In the genomic region with DNA sequence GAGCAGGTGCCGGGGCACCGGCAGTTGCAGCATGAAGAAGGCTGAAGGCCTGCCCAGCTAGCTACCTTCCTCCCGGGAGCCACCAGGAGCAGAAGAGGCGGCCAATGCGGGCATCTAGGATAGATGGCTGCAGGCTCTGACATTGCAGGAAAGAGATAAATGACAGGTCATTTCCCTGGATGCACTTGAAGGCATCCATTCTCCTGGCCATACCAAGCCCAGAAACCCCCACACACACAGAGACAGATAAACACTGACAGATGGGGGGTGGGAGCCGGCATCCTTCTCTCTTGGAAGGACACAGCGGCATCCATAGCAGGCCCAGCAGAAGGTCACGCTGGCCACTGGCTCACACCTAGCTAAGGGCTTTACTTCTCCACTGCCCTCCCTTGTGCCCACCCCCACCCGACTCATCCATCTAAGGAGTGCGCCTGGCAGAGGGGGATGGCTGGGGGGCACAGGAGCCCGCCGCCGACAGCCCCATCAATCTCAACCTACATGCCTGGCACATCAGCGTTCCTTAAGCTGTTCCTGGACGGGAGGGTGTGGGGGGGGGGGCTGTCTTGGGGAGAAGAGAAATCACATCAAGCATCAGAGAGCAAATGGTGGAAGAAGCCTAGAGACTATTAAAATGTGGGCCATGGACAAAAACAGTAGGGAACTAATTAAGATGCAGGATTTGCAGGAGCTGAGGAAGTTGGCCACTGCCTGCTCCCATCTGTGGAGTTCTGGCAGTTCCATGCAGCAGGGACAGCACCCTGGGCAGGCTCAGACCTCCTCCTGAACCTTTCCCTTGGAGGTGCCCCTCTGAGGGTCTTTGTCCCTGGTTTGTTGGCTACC, we compare ENCODE assay signal across 10 mouse cellular contexts.
DNase-seq lines count a peak whose midpoint lies in the region; ATAC-seq and TF ChIP-seq lines count a peak whose summit lies in the region.
"Had no signal": no experiment of that assay in that cellular context is flagged by ENCODE, and none has a peak within 500 bp of the region (broad histone marks: within the 10 kb centered on the region; RNA-seq: fewer than 3 reads in every experiment).

No protein-coding gene starts in this region.

- peak; percentile 75 for ATAC-seq in kidney, embryonic 14.5 days (ENCODE audit: low FRiP score, low TSS enrichment)
- ATAC-seq in hindbrain, embryonic 15.5 days (ENCODE audit: low FRiP score, low read depth), result peak; percentile 75

- TF ChIP-seq POLR2A in brain, embryonic 14.5 days (IDR thresholded peaks at IDR 0.05; ENCODE audit: borderline replicate concordance, extremely low read depth, insufficient read depth, insufficient read length, poor library complexity, severe bottlenecking), result no peak

- peak overlapping the region; percentile 24; the same call in 1 of the 2 replicates for H3K27ac ChIP-seq in kidney, embryonic 14.5 days (ENCODE audit: low read depth, low read length)
- H3K27ac ChIP-seq in hindbrain, embryonic 15.5 days (replicated peaks), result peak overlapping the region; percentile 80

- TF ChIP-seq CTCF in brain, embryonic 14.5 days (IDR thresholded peaks at IDR 0.05; ENCODE audit: borderline replicate concordance, extremely low read depth, insufficient read depth, insufficient read length), result no peak

- H3K9ac ChIP-seq in kidney, embryonic 14.5 days (ENCODE audit: low read depth, low read length), result no peak overlapping the region
- H3K9ac ChIP-seq in hindbrain, embryonic 15.5 days, result no peak overlapping the region

- 54% methylated on average over 15 of the region's 15 CpGs for WGBS in kidney, embryonic 14.5 days
- WGBS in hindbrain, embryonic 15.5 days, result 36% methylated on average over 15 of the region's 15 CpGs

- no peaks in the 10 kb centered on the region for H3K9me3 ChIP-seq in kidney, embryonic 14.5 days (ENCODE audit: control insufficient read depth, low read length)
- no peaks in the 10 kb centered on the region for H3K9me3 ChIP-seq in hindbrain, embryonic 15.5 days
- H3K9me3 ChIP-seq: G1E had no signal

- H3K27me3 ChIP-seq in kidney, embryonic 14.5 days (ENCODE audit: control insufficient read depth, insufficient read depth, low read length), result no peaks in the 10 kb centered on the region
- no peaks in the 10 kb centered on the region for H3K27me3 ChIP-seq in hindbrain, embryonic 15.5 days

- H3K4me3 ChIP-seq in kidney, embryonic 14.5 days (ENCODE audit: low read length), result no peak overlapping the region; the same call in 1 of the 2 replicates
- no peak overlapping the region for H3K4me3 ChIP-seq in hindbrain, embryonic 15.5 days

- H3K4me1 ChIP-seq in kidney, embryonic 14.5 days (ENCODE audit: control insufficient read depth, insufficient read depth, low read length), result 0 out of 2 replicates have a peak, but pooled peaks cover 6% of the 10 kb centered on the region
- H3K4me1 ChIP-seq in hindbrain, embryonic 15.5 days (replicated peaks), result peaks cover 40% of the 10 kb centered on the region

- no peaks in the 10 kb centered on the region for H3K36me3 ChIP-seq in kidney, embryonic 14.5 days (ENCODE audit: control insufficient read depth, insufficient read depth, low read length)
- H3K36me3 ChIP-seq in hindbrain, embryonic 15.5 days, result no peaks in the 10 kb centered on the region

- no peak for DNase-seq in kidney, adult 18-20 months
- DNase-seq in brain, embryonic 14.5 days (ENCODE audit: low read depth), result peak; percentile 61
- peak; percentile 75 for DNase-seq in cerebellum, adult 8-10 months
- no peak for DNase-seq in adrenal gland, postnatal 10 days
- DNase-seq in Muller cell, postnatal 12 days (ENCODE audit: inconsistent ontology term), result no peak
- no peak for DNase-seq in spleen, postnatal 36 days (ENCODE audit: low spot score in 2 of 2)
- DNase-seq: thymus, postnatal 14 days had no signal

- no peak overlapping the region for H3K4me2 ChIP-seq in kidney, embryonic 14.5 days (replicated peaks; ENCODE audit: low read depth, low read length)
- no peak overlapping the region for H3K4me2 ChIP-seq in hindbrain, embryonic 15.5 days

Comparison
In these comparisons a context has a peak if more than half of its experiments do, and no peak if none do; other contexts are left out.
1. DNase-seq: peak in brain, embryonic 14.5 days (single experiment) and cerebellum, adult 8-10 months (single experiment); none in kidney, adult 18-20 months (single experiment), adrenal gland, postnatal 10 days (single experiment), Muller cell, postnatal 12 days (single experiment) and spleen, postnatal 36 days (0 of 2).